Mouse (Mus musculus): ENCODE measurements around the gene Gcc2. TPM values are rescaled to one million over a fixed set of nuclear protein-coding genes. Genes with fewer than 3 reads are reported as not detected.
"Not testable (repeated sequence)": the region's sequence is repeated elsewhere in the genome, so short reads cannot be mapped to it uniquely, and the experiment has no call there.

Gcc2 gene
- polyA plus RNA-seq, 1 experiment from 2014 or later = 93.6 TPM

DNA sequence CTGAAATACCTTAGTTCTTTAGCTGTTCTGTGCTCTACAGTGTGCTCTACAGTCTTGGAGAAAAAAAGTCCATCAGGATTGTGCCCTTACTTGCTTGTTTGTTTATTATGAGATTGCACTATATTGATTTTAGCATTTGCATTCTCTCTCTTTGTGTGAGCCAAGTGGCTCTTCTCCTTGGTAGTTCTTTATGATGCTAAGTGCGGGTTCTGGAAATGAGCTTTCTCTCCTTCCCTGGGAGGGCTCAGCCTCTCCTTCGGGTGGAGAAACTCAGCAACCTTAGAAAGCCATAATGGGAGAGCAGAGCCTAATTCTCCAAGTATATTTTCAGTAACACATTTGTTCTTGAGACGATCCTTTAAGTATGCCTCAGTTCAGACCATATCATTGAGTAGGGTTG, 71.0 kb downstream of the Gcc2 start:
- 46% methylated on average over 3 of the region's 3 CpGs for WGBS

GRCm38 (mm10) chr10:58327836-58328235, 72.5 kb downstream of the Gcc2 start:
- not testable (repeated sequence) for H3K9ac ChIP-seq (replicated peaks; ENCODE audit: low read length); ATAC-seq (ENCODE audit: low FRiP score, low TSS enrichment); H3K27ac ChIP-seq (replicated peaks; ENCODE audit: low read depth, low read length); H3K4me3 ChIP-seq (replicated peaks; ENCODE audit: low read depth, low read length); H3K36me3 ChIP-seq (ENCODE audit: control insufficient read depth, insufficient read depth, low read length); DNase-seq; H3K27me3 ChIP-seq (ENCODE audit: control insufficient read depth, insufficient read depth, low read length); H3K9me3 ChIP-seq (ENCODE audit: control insufficient read depth, low read length); H3K4me2 ChIP-seq (ENCODE audit: low read length)
- peaks cover 20% of the 10 kb centered on the region for H3K4me1 ChIP-seq (ENCODE audit: control insufficient read depth, insufficient read depth, low read length)
- 98% methylated on average over 6 of the region's 6 CpGs for WGBS

More for the DNA sequence above, 71.0 kb downstream of the Gcc2 start:
- Histone ChIP-seq H3K27me3 (ENCODE audit: control insufficient read depth, insufficient read depth, low read length) (no peaks in the 10 kb centered on the region), H3K4me1 (ENCODE audit: control insufficient read depth, insufficient read depth, low read length) (peaks cover 20% of the 10 kb centered on the region), H3K27ac (replicated peaks; ENCODE audit: low read depth, low read length) (no peak overlapping the region), H3K9me3 (ENCODE audit: control insufficient read depth, low read length) (no peaks in the 10 kb centered on the region), H3K36me3 (ENCODE audit: control insufficient read depth, insufficient read depth, low read length) (no peaks in the 10 kb centered on the region), H3K4me2 (ENCODE audit: low read length) (no peak overlapping the region), H3K4me3 (replicated peaks; ENCODE audit: low read depth, low read length) (no peak overlapping the region), H3K9ac (replicated peaks; ENCODE audit: low read length) (no peak overlapping the region)
- DNase-seq (no peak), ATAC-seq (ENCODE audit: low FRiP score, low TSS enrichment) (no peak)

GRCm38 (mm10) chr10:58328517-58329108, 73.3 kb downstream of the Gcc2 start:
- H3K36me3 ChIP-seq (ENCODE audit: control insufficient read depth, insufficient read depth, low read length) = no peaks in the 10 kb centered on the region
- 96% methylated on average over 8 of the region's 8 CpGs for WGBS
- no peak overlapping the region for H3K9ac ChIP-seq (replicated peaks; ENCODE audit: low read length)
- no peak overlapping the region for H3K4me2 ChIP-seq (ENCODE audit: low read length)
- no peak overlapping the region for H3K27ac ChIP-seq (replicated peaks; ENCODE audit: low read depth, low read length)
- H3K4me1 ChIP-seq (ENCODE audit: control insufficient read depth, insufficient read depth, low read length) = peaks cover 20% of the 10 kb centered on the region
- no peak overlapping the region for H3K4me3 ChIP-seq (replicated peaks; ENCODE audit: low read depth, low read length)
- H3K9me3 ChIP-seq (ENCODE audit: control insufficient read depth, low read length) = no peaks in the 10 kb centered on the region
- no peak for DNase-seq
- no peaks in the 10 kb centered on the region for H3K27me3 ChIP-seq (ENCODE audit: control insufficient read depth, insufficient read depth, low read length)
- no peak for ATAC-seq (ENCODE audit: low FRiP score, low TSS enrichment)

GRCm38 (mm10) chr10:58330635-58331034, 75.3 kb downstream of the Gcc2 start:
- Histone ChIP-seq H3K4me3 (replicated peaks; ENCODE audit: low read depth, low read length) (no peak overlapping the region), H3K27me3 (ENCODE audit: control insufficient read depth, insufficient read depth, low read length) (no peaks in the 10 kb centered on the region), H3K9me3 (ENCODE audit: control insufficient read depth, low read length) (no peaks in the 10 kb centered on the region), H3K27ac (replicated peaks; ENCODE audit: low read depth, low read length) (no peak overlapping the region), H3K36me3 (ENCODE audit: control insufficient read depth, insufficient read depth, low read length) (no peaks in the 10 kb centered on the region), H3K9ac (replicated peaks; ENCODE audit: low read length) (no peak overlapping the region), H3K4me1 (ENCODE audit: control insufficient read depth, insufficient read depth, low read length) (peaks cover 7% of the 10 kb centered on the region), H3K4me2 (ENCODE audit: low read length) (no peak overlapping the region)
- DNase-seq (no peak), ATAC-seq (ENCODE audit: low FRiP score, low TSS enrichment) (no peak)

DNA sequence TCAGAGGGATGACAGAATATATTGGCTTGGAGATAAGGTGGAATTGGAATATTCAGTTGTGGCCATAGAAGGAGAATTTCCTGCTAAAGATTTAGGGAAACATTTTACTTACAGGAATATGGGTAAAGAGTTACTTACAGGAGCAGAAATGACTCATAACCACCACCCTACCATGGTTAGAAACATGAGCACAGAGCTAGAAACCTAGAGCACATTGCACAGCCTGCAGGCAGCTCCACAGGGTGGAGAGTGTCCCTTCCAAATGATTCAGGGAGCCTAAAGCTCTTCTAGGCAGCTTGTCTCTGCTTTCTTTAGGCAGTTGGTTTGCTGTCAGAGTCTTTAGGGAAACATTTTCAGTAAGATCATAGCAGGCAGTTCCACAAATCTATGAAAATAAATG, 76.4 kb downstream of the Gcc2 start:
- DNase-seq (no peak), ATAC-seq (ENCODE audit: low FRiP score, low TSS enrichment) (no peak)
- H3K9me3 ChIP-seq (ENCODE audit: control insufficient read depth, low read length) = no peaks in the 10 kb centered on the region
- no peak overlapping the region for H3K4me2 ChIP-seq (ENCODE audit: low read length)
- H3K27me3 ChIP-seq (ENCODE audit: control insufficient read depth, insufficient read depth, low read length) = no peaks in the 10 kb centered on the region
- H3K36me3 ChIP-seq (ENCODE audit: control insufficient read depth, insufficient read depth, low read length) = no peaks in the 10 kb centered on the region
- no peak overlapping the region for H3K9ac ChIP-seq (replicated peaks; ENCODE audit: low read length)
- no peaks in the 10 kb centered on the region for H3K4me1 ChIP-seq (ENCODE audit: control insufficient read depth, insufficient read depth, low read length)
- no peak overlapping the region for H3K4me3 ChIP-seq (replicated peaks; ENCODE audit: low read depth, low read length)
- H3K27ac ChIP-seq (replicated peaks; ENCODE audit: low read depth, low read length) = no peak overlapping the region

GRCm38 (mm10) chr10:58333414-58333813, 78.1 kb downstream of the Gcc2 start:
- Histone ChIP-seq H3K9me3 (ENCODE audit: control insufficient read depth, low read length) (no peaks in the 10 kb centered on the region), H3K4me3 (replicated peaks; ENCODE audit: low read depth, low read length) (no peak overlapping the region), H3K36me3 (ENCODE audit: control insufficient read depth, insufficient read depth, low read length) (no peaks in the 10 kb centered on the region), H3K27me3 (ENCODE audit: control insufficient read depth, insufficient read depth, low read length) (no peaks in the 10 kb centered on the region), H3K9ac (replicated peaks; ENCODE audit: low read length) (no peak overlapping the region), H3K27ac (replicated peaks; ENCODE audit: low read depth, low read length) (no peak overlapping the region), H3K4me1 (ENCODE audit: control insufficient read depth, insufficient read depth, low read length) (no peaks in the 10 kb centered on the region), H3K4me2 (ENCODE audit: low read length) (no peak overlapping the region)
- DNase-seq = no peak
- WGBS = 92% methylated on average over 5 of the region's 5 CpGs
- ATAC-seq (ENCODE audit: low FRiP score, low TSS enrichment) = no peak

GRCm38 (mm10) chr10:58336156-58336555, 80.9 kb downstream of the Gcc2 start:
- no peak overlapping the region for H3K4me3 ChIP-seq (replicated peaks; ENCODE audit: low read depth, low read length)

GRCm38 (mm10) chr10:58337091-58337490, 81.8 kb downstream of the Gcc2 start:
- not testable (repeated sequence) for H3K4me2 ChIP-seq (ENCODE audit: low read length); ATAC-seq (ENCODE audit: low FRiP score, low TSS enrichment); DNase-seq; H3K27me3 ChIP-seq (ENCODE audit: control insufficient read depth, insufficient read depth, low read length); H3K27ac ChIP-seq (replicated peaks; ENCODE audit: low read depth, low read length); H3K9me3 ChIP-seq (ENCODE audit: control insufficient read depth, low read length); H3K4me3 ChIP-seq (replicated peaks; ENCODE audit: low read depth, low read length); H3K9ac ChIP-seq (replicated peaks; ENCODE audit: low read length); H3K36me3 ChIP-seq (ENCODE audit: control insufficient read depth, insufficient read depth, low read length); H3K4me1 ChIP-seq (ENCODE audit: control insufficient read depth, insufficient read depth, low read length)
- 94% methylated on average over 4 of the region's 4 CpGs for WGBS

More at GRCm38 (mm10) chr10:58336156-58336555, 80.9 kb downstream of the Gcc2 start:
- ATAC-seq (ENCODE audit: low FRiP score, low TSS enrichment) = no peak
- H3K36me3 ChIP-seq (ENCODE audit: control insufficient read depth, insufficient read depth, low read length) = no peaks in the 10 kb centered on the region
- H3K9ac ChIP-seq (replicated peaks; ENCODE audit: low read length) = no peak overlapping the region
- no peak for DNase-seq
- H3K4me2 ChIP-seq (ENCODE audit: low read length) = no peak overlapping the region
- H3K27ac ChIP-seq (replicated peaks; ENCODE audit: low read depth, low read length) = no peak overlapping the region
- no peaks in the 10 kb centered on the region for H3K9me3 ChIP-seq (ENCODE audit: control insufficient read depth, low read length)
- H3K27me3 ChIP-seq (ENCODE audit: control insufficient read depth, insufficient read depth, low read length) = no peaks in the 10 kb centered on the region
- no peaks in the 10 kb centered on the region for H3K4me1 ChIP-seq (ENCODE audit: control insufficient read depth, insufficient read depth, low read length)
- 84% methylated on average over 1 of the region's 1 CpGs for WGBS

- DNase-seq (peak; percentile 19), ATAC-seq (ENCODE audit: low FRiP score, low TSS enrichment) (no peak)
- Histone ChIP-seq H3K4me3 (replicated peaks; ENCODE audit: low read depth, low read length) (no peak overlapping the region), H3K27ac (replicated peaks; ENCODE audit: low read depth, low read length) (no peak overlapping the region; the same call in 1 of the 2 replicates), H3K27me3 (ENCODE audit: control insufficient read depth, insufficient read depth, low read length) (no peaks in the 10 kb centered on the region), H3K4me2 (ENCODE audit: low read length) (no peak overlapping the region), H3K9ac (replicated peaks; ENCODE audit: low read length) (no peak overlapping the region), H3K4me1 (ENCODE audit: control insufficient read depth, insufficient read depth, low read length) (no peaks in the 10 kb centered on the region), H3K9me3 (ENCODE audit: control insufficient read depth, low read length) (no peaks in the 10 kb centered on the region), H3K36me3 (ENCODE audit: control insufficient read depth, insufficient read depth, low read length) (no peaks in the 10 kb centered on the region)
- 55% methylated on average over 1 of the region's 1 CpGs for WGBS
Observed at GRCm38 (mm10) chr10:58338590-58338989, 83.3 kb downstream of the Gcc2 start.
